Mouse (Mus musculus): ENCODE data around the gene Wdtc1.

- TF ChIP-seq NRF1 (IDR thresholded peaks at IDR 0.05; ENCODE audit: insufficient read depth, low read depth, low read length, poor library complexity, severe bottlenecking) (no peak), EP300 (IDR thresholded peaks at IDR 0.05; ENCODE audit: low read depth in 1 of 2, low read length in 2 of 2) (no peak), CTCF (IDR thresholded peaks at IDR 0.05 in 2 of 3, conservative IDR thresholded peaks at IDR 0.05 in 1 of 3; ENCODE audit: control insufficient read depth in 1 of 3, insufficient read depth in 1 of 3, low read depth in 2 of 3, low read length in 3 of 3, poor library complexity in 1 of 3, severe bottlenecking in 1 of 3) (no peak), POLR2A (IDR thresholded peaks at IDR 0.05; ENCODE audit: control insufficient read depth in 1 of 2, insufficient read depth in 1 of 2, low read depth in 1 of 2, low read length in 2 of 2, poor library complexity in 1 of 2) (no peak), MAX (IDR thresholded peaks at IDR 0.05; ENCODE audit: low read length) (no peak), GATA1 (IDR thresholded peaks at IDR 0.05; ENCODE audit: low read depth, low read length) (no peak), NELFE (IDR thresholded peaks at IDR 0.05; ENCODE audit: low read depth, low read length) (no peak), TCF12 (IDR thresholded peaks at IDR 0.05; ENCODE audit: low read depth, low read length) (no peak)
These were observed 101.2 kb downstream of the Wdtc1 start for GRCm38 (mm10) chr4:133252089-133252488.

All from MEL (cell line).